Mouse (Mus musculus) cortical plate, adult 2 months (tissue): ENCODE data around the gene Plcl2.

Experiments
- CTCF ChIP-seq: fragments of 200-500 bp; IDR thresholded peaks from 2 replicates; pipeline ENCODE4 v1.5.1; 2011; ENCODE audit warnings: mild to moderate bottlenecking, control low read depth, low read length; ENCODE audit not compliant: insufficient read depth; ENCODE audit errors: extremely low read depth
- POLR2A ChIP-seq: fragments of 200-500 bp; IDR thresholded peaks from 2 replicates; pipeline ENCODE4 v1.6.1; 2011; ENCODE audit warnings: mild to moderate bottlenecking, low read length, control low read depth; ENCODE audit not compliant: insufficient read depth; ENCODE audit errors: extremely low read depth

DNA sequence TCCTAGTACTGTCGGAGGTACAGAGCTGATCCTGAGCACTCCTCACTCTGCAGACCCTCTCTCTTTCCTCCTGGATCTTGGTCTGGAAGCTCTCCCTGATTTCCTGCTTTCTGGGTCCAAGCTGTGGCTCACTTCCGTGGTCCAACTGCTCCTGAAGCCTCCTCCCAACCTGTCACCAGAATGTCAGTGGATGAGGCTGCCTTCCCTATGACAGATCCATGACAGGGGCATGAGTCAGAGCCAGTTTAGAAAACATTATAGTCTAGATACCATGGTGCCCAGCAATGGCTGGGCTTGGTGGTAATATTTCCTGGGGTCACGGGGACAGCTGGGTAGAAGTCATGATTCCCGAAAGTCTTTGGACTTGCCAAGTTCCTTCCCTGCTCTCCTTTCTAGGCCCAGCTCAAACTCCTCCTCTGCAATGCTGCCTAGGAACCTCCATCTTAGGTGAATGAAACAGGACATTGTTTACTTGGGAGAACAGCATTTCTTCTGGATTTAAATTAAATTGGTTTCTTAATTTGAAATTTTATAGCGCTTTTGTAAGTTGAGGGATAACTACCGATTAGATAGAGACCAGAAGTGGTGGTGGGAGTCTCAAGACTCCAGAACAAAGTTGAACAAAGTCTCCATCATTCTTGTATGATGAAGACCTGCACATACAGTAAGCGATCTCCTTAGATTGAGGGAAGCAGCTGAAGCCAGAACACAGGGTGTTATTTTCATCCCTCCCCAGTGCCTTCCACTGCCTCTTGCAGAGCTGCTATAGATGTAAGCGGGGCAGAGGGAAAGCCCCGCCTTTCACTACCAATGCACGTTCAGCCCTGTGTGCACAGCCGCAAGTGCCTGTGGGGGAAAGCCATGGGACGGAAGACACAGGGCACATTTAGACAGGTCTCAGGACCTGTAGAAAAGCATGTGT is 170.7 kb downstream of the Plcl2 start:
- no peak for TF ChIP-seq CTCF
- TF ChIP-seq POLR2A, result no peak
